Mouse (Mus musculus): Measurements from ENCODE around the gene E330017A01Rik. TPM values are rescaled to one million over a fixed set of nuclear protein-coding genes. Genes with fewer than 3 reads are reported as not detected.
"Not testable (repeated sequence)": the region's sequence is repeated elsewhere in the genome, so short reads cannot be mapped to it uniquely, and the experiment has no call there.

E330017A01Rik gene
- polyA plus RNA-seq (2017; shearing (Covaris generic)), result not detected

DNA sequence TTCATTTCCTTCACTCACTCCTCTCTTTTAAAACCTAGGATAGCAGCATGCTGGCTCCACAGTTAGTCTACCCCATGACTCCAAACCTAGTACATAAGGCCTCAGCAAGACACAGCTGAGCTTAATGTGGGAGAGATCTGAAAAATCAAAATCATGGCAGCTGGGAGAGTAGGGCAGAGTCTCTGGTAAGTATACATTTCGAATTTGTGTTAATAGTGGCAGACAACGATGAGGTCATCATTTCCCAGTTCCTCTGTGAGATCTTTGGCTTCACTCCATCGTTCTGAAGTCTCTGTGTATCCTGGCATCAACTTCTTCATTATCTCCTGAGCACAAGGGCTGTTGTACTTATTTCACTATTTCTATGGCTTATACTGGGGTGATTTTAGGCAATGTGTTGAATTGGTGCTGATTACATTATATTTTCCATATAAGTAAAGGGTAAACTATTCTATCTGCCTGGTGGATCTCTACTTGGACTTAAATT, at the start of gene E330017A01Rik:
Gene E330017A01Rik (minus strand): TSS at position 51 of the 487 bp plus-strand sequence.
- no peak for ATAC-seq

DNA sequence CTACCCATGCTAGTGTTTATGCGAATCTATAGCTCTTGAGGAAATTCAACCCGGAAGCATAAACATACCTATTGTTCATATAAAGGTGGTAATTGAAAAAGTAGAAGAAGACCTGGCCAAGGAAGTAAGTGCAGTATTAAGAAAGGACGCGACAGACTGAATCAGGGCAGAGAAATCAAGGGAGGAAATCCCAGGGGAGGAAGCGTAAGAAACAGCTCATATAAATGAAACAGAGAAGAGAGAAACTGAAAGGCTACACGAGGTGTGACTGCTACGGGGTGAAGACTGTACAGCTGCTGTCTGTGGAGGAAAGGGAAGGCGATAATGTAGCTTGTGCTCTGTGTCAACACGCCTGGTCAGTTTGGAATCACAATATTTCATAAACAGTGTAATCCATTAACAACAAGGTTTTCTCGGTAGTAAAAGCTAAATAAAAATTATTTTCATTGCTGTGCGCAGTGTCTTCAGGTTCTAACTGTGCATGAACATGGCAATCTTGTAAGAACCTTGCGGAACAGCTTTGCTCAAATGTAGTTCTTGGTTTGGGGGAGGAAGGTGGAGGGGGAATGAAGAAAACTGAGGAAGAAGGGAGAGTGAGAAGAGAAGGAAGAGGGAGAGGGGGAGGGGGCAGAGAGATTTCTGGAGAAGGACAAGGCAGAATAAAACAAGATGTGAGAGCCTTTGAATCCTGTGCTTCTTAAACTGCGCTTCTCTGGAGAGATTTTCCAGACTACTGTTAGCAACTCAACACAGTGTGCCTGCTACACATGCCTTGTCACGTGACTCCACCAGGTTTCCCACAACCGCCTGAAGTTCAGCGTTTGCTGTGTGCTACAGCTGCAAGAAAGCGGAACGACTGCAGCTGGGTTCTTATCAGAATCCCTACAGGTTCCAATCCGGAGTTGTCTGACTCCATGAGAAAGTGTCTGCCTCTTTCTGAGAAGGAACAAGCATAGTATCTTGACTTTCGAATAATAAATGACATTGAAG, 47.3 kb upstream of the E330017A01Rik start:
- ATAC-seq, result peak; percentile 41

DNA sequence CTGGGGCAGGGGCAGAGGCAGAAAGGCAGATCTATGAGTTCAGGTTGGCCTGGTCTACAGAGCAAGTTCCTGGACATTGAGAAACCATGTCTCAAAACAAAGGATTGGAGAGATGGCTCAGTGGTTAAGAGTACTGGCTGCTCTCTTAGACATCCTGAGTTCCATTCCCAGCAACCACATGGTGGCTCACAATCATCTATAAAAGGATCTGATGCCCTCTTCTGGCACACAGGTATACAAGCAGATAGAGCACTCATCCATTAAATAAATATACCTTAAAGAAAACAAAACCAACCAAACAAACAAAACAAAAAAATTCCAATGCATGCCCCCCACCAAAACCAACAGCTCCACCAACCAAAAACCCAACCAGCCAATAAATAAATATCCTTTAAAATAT, 46.0 kb upstream of the E330017A01Rik start:
- peak; percentile 25 for ATAC-seq

DNA sequence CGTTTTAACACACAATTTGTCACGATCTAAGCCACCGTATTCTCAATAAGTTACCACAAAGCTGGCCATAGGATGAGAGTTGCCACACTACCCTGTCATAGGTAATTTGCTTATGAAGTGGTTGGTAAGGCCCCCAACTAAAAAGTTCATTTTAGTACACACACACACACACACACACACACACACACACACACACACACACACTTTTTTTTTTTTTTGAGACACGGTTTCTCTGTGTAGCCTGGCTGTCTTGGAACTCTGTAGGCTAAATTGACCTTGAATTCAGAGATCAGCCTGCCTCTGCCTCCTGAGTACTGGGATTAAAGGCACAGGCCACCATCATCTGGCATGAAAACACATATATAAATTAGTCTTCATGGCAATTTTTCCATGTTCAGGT, 45.4 kb upstream of the E330017A01Rik start:
- ATAC-seq, result no peak

DNA sequence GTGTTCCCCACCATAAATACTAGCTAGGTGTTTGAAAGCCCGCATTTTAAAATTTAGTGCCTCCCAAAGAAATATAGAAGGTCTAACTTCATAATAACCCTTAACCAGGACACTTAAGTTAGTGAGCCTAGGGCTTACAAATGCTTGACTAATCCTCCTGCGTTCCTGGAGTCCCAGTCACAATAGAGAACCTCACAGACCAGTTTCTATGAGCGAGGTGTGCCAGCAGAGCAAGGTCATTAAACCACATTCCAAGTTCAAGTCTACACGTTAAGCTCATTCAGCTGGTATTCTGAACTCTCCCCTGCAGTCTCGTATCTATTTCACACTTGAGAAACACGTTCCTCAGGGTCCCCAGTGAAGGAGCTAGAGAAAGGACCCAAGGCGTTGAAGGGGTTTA, 44.3 kb upstream of the E330017A01Rik start:
- no peak for ATAC-seq

DNA sequence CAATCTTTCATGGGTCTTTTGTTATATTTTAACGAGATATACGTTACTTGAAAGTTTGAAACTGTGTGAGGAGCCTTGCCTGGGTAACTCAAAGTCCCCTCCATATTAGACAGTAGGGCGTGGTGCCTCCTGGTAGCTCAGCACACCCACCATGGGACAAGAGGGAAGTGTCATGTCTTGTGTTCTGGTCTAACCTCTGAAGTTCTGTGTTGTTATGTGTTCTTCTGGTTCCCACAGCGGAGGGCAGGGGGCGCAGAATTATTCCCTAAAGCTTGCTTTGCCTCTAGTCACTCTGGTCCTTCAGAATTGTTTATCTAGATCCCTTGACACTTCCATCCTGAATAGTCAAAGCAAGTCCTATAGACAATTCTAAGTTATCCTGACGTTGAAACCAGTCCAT, 43.5 kb upstream of the E330017A01Rik start:
- no peak for ATAC-seq

DNA sequence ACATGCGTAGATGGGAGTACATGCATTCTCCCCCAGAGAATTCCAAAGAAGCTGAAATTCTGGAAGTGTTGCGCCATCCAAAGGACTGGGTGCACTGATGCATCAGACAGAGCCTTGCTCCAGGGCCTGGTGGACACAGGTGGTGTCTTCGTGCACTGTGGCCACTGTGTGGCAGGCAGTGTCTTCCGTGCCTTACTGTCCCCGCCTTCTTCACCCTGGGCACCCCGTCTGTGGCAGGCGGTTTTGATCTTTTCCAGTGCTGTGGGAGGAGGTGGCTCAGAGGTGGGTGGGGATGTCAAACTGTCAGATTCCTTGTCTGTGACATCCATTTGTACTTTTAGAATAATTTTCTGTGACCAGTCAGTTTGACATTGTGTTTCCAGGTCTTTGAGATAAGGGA, 40.1 kb upstream of the E330017A01Rik start:
- ATAC-seq, result peak; percentile 67

DNA sequence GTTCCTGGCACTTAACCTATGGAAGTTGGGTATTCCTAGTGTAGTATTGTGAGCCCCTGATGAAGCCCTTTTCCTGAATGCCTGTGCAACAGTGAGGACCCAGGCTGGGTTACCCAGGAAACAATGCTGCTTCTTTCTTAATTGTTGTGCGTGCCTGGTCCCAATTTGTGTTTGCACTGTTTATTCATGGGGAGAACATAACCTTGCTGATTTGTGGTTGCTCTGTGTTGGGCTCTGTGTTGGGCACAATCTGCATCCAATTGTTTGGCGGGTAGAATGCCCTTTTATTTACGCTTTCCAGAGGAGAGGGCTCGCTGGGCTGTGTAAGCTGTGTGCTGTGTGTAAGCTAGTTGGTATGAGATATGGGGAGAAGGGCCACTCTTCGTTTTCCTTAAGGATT, 39.0 kb upstream of the E330017A01Rik start:
- ATAC-seq, result no peak

DNA sequence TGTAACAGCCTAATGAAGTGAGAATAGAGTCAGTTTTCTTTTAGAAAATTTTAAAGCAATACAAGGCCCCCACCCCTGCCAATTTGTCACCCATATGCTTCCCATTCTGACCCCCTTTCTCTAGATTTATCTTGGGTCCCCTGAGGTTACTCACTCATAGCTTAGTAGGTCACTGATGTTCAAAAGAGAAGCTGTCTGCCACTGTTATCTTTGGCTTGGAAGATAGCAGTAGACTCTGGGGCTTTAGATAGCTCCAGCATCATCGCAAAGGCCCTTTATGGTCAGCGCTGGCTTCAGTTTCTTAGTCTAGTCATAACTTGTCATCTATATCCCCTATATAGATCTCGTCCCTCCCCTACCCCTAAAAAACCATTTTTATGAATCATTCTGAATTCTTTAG, 38.1 kb upstream of the E330017A01Rik start:
- ATAC-seq, result no peak

DNA sequence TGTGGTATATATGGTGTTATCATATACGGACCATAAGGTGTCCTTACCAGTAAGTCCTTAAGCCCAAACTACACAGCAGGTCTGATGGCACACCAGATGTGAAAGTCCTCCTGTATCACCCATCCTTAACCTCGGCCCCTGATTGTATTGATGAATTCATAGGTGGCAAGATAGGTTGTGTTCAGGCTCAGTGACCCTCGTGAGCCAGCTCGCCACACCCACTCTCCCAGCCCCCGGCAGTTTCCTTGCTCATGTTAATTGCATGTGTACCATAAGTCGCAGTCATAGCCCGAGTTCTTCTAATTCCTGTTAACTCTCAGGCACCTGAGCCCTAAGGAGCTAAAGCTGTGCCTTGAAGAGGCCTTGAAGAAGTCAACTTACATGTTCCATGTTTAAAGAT, 37.6 kb upstream of the E330017A01Rik start:
- no peak for ATAC-seq

DNA sequence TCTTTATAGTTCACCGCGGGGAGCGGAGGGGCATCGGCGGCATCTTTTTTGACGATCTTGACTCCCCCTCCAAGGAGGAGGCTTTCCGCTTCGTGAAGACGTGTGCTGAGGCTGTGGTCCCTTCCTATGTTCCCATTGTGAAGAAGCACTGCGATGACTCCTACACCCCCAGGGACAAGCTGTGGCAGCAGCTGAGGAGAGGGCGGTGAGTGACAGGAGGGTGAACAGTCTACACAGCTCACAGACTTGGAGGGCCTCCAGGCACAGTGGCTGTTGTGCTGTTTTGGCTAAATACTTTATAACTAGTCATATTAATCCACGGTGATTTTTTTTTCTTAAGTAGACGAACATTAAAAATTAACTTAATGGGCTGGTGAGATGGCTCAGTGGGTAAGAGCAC, 36.7 kb upstream of the E330017A01Rik start:
- ATAC-seq, result no peak

DNA sequence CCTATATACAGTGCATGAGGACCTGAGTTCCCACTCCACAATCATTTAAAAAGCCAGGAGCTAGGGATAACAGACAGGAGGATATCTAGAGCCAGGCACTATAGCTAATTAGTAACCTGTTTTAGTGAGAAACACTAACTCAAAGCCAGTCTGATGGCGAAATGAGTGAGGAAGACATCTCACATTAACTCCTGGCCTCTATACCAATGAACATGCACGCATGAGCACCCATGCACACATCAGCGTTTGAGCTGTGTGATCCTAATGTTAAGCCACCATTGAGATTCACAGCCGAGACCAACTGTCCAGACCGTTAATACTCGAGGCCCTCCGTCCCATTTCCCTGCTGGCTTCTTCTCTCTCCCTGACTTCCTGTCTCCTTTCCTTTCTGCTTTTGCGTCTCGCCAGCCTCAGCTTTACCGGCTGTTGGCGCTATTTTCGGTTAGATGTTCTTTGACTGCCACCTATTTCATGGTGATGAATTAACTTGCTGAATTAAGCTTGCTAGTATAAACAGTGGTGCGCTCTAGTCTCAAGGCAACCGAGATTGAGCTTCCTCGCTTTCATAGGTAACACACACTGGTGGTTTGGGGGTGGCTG, 35.4 kb upstream of the E330017A01Rik start:
- no peak for ATAC-seq

DNA sequence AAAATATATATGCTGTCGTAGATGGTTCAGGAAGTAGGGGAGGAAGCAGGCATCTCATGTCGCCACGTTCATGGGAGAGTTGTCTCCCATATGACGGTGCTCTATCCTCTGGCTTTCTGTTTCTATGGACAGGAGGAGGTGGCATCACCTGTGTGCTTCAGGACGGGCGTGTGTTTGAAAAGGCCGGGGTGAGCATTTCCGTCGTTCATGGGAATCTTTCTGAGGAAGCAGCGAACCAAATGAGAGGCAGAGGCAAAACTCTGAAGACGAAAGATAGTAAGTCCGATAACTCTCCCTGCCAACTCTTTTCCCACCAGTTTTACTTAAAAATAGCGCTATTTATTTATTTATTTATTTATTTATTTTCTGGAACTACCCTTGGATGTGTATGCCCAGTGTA, 33.9 kb upstream of the E330017A01Rik start:
- ATAC-seq, result no peak

DNA sequence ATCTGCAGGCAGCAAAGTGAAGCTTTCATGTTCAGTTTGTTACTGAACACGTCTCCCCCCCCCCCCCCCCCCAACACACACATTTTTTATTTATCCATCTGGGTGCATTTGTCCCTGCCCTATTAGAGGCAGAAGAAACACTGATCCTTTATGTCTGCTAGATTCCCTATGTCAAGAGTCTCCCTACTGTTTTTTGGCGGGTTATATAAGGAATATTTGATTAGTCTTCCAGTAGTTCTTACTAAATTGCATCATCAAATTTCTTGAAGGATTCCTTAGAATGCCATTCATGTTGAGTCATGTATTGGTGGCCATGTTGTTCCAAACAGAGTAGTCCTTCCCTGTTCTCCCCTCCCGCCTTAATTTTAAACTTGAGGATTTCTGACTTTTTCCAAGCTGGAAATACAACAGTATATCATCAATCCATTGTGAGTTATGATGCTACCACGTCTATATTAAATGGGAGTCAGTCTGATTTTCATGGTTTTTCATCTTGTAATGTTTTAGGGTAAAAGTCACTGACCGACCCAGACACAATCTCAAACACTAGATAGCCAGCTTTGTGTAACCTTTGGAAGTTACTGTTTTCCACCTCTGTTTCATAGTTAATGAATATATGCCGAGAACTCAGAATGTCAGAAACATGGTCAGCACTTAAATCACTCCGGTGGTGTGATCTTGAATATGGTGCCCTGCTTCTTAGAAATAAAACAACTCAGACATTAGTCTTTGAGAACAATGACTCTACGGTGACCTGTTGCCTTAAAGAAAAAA, 32.9 kb upstream of the E330017A01Rik start:
- no peak for ATAC-seq

DNA sequence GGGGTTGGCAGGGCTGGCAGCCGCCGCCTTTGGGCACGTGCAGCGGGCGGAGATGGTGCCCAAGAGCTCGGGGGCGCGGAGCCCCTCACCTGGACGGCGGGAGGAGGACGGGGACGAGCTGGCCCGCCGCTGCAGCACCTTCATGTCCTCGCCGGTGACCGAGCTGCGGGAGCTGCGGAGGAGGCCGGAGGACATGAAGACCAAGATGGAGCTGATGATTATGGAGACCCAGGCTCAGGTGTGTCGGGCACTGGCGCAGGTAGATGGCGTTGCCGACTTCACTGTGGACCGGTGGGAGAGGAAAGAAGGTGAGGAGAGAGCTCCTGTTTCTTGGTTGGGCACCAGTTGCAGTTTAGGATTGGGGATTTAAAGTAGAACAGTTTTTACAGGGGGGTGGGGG, 32.1 kb upstream of the E330017A01Rik start:
- ATAC-seq, result peak; percentile 33

DNA sequence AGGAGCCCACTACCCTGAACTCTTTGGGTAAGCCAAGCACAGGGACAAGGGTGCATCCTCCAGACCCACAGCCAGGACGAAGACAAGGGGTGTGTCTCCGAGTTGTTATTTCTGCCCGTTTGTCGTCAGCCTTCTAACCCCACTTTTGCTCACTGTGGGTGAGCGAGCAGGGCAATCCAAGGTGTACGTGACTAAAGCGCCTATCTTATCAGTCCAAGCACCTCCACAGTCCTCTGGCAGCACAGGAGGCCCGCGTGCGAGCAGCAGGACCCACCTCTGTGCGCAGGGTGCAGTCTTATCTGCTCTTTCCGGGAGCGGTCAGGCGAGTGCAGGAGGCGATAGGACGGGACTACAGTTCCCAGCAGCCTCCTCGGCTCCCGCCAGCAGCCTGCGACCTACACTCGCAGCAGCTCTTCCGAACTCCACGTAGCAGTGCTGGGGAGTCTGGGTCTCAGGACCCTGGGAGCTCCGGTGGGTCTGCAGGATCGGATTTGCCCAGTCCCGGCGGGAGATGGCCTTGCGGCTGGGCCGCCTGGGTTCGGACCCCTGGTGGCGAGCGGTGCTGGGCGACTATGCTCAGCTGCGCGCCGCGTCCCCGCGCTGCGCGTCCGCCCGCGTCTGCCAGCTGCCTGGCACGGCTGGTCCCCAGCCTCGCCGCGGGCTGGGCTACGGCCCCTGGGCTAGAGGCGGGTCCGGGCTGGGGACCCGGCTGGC, 31.5 kb upstream of the E330017A01Rik start, which contains the start of gene Cpox:
Gene Cpox (plus strand): TSS at position 376 of the 714 bp plus-strand sequence.
- peak; percentile 98 for ATAC-seq

DNA sequence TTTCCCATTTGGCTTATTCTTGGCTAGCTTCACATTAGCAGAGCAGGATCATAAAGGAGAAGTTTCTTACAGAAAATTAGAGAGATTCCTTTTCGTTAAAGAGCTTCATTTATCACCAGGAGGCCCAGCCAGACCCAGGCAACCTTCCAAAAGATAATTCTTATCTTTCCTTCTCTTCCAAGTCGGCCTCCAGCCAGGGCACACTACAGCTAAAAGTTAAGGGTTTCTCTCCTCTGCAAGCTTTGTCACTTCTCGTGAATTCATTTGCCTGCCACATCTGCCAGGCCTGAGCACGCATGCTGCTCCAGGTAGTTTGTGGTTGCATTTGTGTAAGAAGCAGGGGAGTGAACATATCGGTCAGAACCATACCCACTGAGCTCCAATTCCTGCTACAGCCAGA, 30.7 kb upstream of the E330017A01Rik start:
- no peak for ATAC-seq

DNA sequence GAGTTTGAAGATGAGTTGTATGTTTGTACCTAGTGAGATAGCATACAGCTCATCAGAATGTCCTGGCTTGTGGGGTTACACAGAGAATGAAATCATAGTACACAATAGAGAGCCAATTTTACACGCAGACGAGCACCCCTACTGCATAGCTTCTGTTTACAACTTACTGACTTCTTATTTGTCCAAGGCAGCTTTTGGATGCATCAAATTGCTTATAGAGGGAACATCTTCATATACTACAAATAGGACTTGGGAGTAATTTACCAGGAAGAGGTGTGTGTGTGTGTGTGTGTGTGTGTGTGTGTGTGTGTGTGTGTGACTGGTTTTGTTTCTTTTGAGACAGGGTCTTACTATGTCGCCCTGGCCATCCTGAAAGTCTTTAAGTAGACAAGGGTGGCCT, 30.0 kb upstream of the E330017A01Rik start:
- ATAC-seq, result no peak

DNA sequence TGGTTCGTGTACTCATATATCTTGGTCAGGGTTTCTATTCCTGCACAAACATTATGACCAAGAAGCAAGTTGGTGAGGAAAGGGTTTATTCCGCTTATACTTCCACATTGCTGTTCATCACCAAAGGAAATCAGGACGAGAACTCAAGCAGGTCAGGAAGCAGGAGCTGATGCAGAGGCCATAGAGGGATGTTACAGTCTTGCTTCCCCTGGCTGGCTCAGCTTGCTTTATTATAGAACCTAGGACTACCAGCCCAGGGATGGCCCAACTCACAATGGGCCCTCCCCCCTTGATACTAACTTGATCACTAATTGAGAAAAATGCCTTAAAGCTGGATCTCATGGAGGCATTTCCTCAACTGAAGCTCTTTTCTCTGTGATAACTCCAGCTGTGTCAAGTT, 28.1 kb upstream of the E330017A01Rik start:
- not testable (repeated sequence) for ATAC-seq

DNA sequence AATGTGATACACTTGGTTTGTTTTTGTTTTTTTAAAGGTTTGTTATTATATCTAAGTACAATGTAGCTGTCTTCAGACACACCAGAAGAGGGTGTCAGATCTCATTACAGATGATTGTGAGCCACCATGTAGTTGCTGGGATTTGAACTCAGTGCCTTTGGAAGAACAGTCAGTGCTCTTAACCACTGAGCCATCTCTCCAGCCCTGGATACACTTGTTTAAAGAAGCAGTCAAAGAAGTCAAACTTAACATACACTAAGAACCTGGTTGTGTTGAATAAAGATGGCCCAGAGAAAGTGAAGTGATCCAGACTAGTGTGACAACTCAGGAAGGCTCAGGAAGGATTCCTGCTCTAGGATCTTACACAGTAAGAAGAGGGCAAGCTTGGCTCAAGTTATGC, 26.6 kb upstream of the E330017A01Rik start:
- ATAC-seq, result not testable (repeated sequence)

DNA sequence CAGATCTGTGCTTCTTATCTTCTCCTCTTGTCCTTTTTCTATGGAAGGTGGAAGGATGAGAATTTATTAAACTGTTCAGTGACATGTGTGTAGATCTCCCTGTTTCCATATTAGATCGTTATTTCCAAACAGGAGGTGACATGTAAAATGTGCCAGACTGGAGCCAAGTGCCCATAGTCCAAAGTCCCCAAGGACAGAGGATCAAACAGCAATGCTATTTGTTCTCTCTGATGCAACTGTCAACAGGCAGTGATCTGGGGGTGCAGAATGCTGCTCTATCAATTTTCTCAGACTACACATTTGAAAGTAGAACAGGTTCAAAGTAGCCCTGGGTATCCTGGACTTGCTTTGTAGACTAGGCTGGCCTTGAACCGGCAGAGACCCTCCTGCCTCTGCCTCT, 25.3 kb upstream of the E330017A01Rik start:
- no peak for ATAC-seq

DNA sequence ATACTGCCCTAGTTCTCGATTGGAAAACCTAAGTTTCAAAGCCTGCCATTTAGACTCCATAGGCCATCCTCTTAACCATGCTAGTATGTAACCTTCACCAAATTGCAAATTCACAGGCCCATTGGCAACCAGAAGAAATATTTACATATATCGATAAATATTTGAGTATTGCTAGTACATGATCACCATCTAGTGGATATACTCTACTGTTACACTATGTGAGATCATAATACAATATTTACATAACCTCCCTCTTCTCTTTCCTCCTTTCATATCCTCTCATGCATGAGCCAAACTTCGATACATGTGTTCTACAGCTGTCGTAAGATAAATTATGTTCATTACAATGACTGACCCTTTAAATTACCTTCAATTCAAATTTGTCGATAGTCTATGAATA, 24.5 kb upstream of the E330017A01Rik start:
- ATAC-seq, result peak; percentile 87

Data from inflammation-experienced regulatory T-cells, adult 6 months (primary cell).